Mouse (Mus musculus): ENCODE results near the gene 2010109A12Rik.

2010109A12Rik gene

GRCm38 (mm10) chr5:93231721-93232120 lies 25.4 kb downstream of the 2010109A12Rik start:
- no peak for DNase-seq (ENCODE audit: low read depth)

GRCm38 (mm10) chr5:93232838-93233237 lies 26.5 kb downstream of the 2010109A12Rik start:
- DNase-seq (ENCODE audit: low read depth), result no peak

- DNase-seq (ENCODE audit: low read depth), result no peak
Measured at GRCm38 (mm10) chr5:93234130-93234529, 27.8 kb downstream of the 2010109A12Rik start.

- DNase-seq (ENCODE audit: low read depth), result no peak
Measured at GRCm38 (mm10) chr5:93234605-93235004, 28.3 kb downstream of the 2010109A12Rik start.

GRCm38 (mm10) chr5:93235888-93236287 lies 29.6 kb downstream of the 2010109A12Rik start:
- DNase-seq (ENCODE audit: low read depth), result no peak

- DNase-seq (ENCODE audit: low read depth), result no peak
Measured at GRCm38 (mm10) chr5:93236541-93236940, 30.2 kb downstream of the 2010109A12Rik start.

- peak; percentile 85 for DNase-seq (ENCODE audit: low read depth)
Measured at GRCm38 (mm10) chr5:93239590-93240544, 33.5 kb downstream of the 2010109A12Rik start.

GRCm38 (mm10) chr5:93245280-93245679 lies 39.0 kb downstream of the 2010109A12Rik start:
- no peak for DNase-seq (ENCODE audit: low read depth)

GRCm38 (mm10) chr5:93249940-93250578 lies 43.7 kb downstream of the 2010109A12Rik start:
- no peak for DNase-seq (ENCODE audit: low read depth)

- no peak for DNase-seq (ENCODE audit: low read depth)
Measured at GRCm38 (mm10) chr5:93251001-93251760, 44.9 kb downstream of the 2010109A12Rik start.

- DNase-seq (ENCODE audit: low read depth), result no peak
Measured at GRCm38 (mm10) chr5:93255759-93256265, 49.5 kb downstream of the 2010109A12Rik start.

- no peak for DNase-seq (ENCODE audit: low read depth)
Measured at GRCm38 (mm10) chr5:93256820-93257405, 50.6 kb downstream of the 2010109A12Rik start.

GRCm38 (mm10) chr5:93259349-93259748 lies 53.0 kb downstream of the 2010109A12Rik start:
- no peak for DNase-seq (ENCODE audit: low read depth)

GRCm38 (mm10) chr5:93260983-93261382 lies 54.7 kb downstream of the 2010109A12Rik start:
- DNase-seq (ENCODE audit: low read depth), result no peak

GRCm38 (mm10) chr5:93262751-93263150 lies 56.4 kb downstream of the 2010109A12Rik start:
- DNase-seq (ENCODE audit: low read depth), result no peak

All from c-Kit-positive CD71-positive TER-119-negative erythroid progenitor cells, embryonic 14.5 days (primary cell).